Mouse (Mus musculus): ENCODE results near the gene Myo15b. TPM values are rescaled to one million over a fixed set of nuclear protein-coding genes. Genes with fewer than 3 reads are reported as not detected.
A peak's percentile ranks its signal among the peaks of the same experiment; 100 is the strongest.

The Myo15b gene
- total RNA-seq, 2 experiments from 2014 or later = 0.20 TPM

DNA sequence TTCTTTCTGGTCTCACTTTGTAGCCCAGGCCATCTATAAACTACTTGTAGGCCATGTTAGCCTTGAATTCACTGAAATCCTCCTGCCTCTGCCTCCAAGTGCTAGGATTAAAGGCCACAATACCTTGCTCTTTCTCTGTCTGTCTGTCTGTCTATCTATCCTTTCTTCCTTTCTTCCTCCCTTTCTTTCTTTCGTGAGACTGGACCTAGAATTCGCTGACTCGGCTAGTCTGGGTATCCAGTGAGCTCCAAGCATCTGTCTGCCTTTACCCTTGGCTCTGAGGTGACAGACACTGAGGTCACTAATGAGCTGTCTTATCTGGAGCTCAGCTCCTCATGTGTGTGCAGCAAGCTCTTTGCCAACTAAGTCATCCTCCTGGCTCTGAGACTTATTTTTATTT, 17.7 kb downstream of the Myo15b start:
- DNase-seq = no peak

DNA sequence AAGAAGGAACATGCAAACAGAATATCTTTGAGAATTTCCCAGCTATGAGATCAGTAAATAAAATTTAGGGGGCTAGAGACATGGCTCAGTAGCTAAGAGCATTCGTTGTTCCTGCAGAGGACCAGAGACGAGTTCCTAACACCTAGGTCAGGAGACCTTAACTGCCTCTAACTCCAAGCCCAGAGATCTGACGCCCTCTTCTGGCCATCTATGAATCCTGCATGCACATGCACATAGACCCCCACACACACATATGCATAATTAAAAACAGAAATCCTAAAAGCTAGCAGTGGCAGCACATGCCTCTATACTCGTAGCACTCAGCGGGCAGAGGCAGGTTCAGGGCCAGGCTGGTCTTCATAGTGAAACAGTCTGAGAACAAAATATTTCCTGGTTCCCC, 18.2 kb downstream of the Myo15b start:
- DNase-seq = no peak

DNA sequence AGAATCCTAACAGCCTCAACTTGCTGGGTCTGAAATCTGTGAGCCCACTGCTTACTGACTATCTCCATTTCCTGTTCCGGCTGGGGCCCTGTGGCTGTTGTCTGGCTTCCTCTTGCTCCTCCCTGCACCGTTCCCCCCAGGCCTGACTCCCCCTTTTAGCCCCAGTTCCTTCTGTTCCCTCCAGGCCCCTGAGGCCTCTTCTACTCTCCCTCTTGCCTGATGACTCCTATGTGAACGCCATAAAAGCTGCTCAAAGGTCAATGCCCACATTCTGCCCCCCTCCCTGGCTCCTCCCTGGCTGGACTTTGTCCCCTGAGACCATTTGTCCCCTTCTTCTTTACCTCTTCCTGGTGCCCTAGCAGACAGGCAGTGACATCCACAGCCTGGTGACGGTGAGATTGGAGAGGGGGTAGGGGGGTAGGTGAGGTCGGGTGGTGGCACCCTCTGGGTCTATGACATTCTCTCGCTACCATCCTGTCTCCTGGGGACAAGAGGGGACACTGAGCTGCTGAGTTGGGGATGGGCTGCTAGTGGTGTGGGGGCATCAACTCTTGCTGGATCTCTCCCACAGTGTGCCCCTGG, 19.1 kb downstream of the Myo15b start:
- no peak for DNase-seq

DNA sequence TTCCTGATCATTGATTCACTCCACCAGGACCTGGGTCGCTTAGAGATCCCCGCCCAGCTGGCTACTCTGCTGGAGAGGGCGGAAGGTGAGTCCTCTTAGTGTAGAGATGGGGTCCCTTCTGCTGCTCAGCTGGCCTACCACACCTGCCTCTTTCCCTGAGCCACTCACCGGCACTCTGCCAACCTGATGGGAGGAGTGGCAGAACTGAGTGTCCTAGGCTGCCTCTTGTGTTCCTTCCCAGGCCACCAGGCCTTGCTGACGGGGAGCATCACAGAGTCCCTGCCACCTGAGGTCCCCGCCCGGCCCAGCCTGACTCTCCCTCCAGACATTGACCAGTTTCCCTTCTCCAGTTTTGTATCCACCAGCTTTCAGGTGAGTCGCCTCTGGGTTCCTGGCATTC, 19.9 kb downstream of the Myo15b start:
- DNase-seq = no peak

DNA sequence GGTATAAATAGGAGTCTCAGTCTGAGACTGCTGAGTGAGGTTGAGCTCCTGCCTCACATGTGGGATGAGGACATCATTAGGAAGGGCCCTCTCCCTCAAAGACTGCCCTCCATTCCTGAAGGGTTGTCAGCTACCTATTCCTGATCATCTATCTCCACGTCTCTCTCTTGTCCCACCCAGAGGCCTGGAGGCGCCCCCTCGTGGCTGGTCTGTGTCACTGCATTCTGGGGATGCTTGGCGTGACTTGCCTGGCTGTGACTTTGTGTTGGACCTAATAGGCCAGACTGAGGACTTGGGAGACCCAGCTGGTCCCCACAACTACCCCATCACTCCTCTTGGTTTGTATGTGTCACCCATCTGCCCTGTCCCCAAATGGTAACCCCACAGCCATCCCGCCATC, 22.8 kb downstream of the Myo15b start:
- DNase-seq = peak; percentile 60 to 69

DNA sequence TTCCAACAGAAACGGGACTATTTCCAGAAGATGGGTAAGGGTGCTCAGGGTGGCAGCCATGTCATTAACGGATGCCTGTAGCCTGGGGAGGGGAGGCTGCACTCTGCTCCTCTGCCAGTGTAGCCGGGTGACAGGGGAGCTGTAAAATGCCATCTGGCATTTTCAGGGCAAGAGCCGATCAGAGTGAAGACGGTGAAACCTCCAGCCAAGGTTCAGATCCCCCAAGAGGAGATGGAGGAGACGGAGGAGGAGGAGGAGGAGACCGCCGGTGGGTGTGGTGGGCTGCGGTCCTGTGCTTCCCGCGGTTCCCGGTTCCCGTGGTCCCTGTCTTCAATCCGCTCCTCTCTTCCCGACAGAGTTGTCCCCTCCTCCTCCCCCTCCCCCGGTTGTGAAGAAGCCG, 25.0 kb downstream of the Myo15b start:
- no peak for DNase-seq

DNA sequence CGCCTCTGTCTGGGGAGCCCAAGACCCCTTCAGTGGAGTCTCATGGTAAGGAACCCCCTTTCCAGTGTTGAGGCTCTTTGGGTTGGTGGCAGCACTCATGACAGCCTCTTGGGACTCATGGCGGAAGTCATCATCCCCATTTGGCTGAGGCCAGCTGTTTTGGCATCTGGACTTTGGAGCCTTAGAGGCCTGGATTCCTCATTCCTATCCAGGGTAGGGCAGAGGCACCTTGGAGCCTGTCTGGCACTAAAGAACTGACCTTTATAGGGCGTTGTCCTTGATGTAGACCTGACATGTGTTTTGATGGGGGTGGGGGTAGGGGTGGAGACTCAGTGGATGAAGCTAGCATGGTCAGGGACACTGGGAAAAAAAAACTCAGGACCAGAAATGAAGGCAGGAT, 26.2 kb downstream of the Myo15b start:
- DNase-seq = no peak

DNA sequence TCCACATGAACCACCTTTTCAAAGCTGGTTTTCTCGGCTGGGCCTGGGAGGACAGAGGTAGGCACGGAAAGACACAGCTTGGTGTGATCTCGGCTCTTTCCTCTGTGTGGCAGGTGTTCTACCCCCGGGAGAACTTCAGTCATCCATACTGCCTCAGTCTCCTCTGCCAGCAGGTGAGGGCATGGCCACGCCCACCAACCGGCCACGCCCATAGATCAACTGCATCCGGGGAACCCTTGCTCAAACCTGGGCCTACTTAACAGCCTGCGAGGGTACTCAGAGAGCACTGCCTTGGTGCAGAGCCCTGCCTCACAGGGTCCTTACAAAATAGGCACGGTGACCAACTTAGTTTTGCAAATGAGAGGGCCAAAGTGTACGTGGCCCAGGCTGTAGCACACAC, 27.1 kb downstream of the Myo15b start:
- DNase-seq = no peak

DNA sequence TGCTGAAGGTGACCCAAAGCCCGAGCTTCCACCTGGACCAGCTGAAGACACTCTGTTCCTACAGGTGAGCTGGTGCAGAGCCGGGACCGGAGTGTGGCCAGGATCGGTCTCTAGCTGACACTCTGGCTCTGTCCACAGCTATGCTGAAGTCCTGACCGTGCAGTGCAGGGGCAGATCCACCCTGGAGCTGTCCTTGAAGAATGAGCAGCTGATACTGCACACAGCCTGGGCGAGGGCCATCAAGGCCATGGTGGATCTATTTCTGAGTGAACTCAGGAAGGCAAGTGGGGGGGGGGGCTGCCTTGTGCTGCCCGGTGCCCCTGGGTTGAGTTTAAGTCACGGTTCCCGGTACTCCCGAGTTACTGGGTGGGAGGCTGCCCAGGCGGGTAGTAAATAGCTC, 28.2 kb downstream of the Myo15b start:
- DNase-seq = peak; percentile 45 to 49

DNA sequence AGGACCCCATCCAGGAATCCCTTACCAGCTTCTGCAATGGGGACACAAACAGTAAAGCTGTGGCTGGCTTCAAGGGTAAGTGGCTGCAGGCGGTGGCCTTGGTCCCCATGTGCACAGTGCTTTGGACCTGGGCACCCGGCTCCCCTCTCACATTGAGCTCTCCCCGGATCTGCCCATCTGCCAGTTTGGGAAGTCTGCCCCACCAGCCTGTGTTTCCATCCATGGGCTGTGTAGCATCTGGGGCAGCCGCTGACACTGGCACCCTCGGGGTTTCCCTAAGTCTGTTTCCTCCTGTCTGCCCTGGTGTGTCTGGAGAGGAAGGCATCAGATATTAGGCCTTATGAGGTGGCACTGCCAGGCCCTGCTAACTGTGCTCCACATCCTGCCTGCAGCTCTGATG, 29.8 kb downstream of the Myo15b start:
- no peak for DNase-seq

DNA sequence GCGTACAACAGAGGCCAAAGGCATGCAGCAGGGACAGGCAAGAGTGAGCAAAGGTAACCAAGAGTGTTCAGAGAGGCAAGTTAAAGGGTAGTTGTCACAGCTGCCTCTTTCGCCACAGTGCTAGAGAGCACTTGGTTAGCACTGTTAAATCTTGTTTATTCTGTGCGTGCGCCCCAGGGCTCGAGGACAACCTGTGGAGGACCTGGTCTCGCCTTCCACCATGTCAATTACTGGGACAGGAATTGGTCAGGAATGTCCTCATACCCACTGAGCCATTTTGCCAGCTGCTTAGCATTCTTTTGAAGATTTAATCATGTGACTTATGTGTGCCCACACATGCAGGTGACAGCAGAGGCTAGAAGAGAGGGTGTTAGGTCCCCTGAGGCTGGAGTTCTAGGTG, 31.0 kb downstream of the Myo15b start:
- no peak for DNase-seq

DNA sequence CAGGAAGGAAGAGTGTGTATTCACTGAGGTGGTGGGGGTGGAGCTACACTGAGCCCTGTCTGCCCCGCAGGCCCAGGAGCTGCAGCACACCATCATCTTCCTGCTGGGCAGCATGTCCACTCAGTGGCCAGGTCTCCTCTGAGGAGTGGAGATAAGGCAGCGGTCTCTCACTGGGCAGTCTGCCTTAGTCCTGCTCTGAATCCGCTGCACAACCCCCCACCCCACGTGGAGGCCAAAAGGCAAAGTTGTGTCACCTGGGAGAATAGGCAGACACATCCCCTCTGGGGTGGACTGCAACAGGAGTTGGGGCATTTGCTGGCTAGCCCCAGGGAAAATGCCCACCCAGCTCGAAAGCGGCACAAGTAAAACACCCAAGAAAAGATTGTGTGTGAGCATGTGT, 34.0 kb downstream of the Myo15b start:
- no peak for DNase-seq

DNA sequence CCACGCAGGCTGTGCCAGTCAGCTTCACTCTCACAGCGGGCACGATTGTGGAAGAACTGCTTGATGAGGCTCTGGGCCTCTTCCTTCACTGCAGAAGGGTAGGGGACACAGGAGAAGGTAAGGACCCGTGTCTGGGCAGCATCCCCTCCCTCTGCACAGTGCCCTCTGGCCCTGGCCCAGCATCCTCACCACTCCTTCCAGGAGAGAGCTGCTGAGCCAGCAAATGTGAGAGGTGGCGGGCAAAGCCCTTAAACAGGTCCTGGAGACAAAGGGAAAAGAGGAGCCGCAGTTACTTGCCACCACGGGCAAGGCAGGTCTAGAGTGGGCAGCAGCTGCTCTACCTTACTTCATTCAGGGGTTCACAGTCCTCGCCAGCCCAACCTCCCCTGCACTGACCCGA, 34.9 kb downstream of the Myo15b start:
- no peak for DNase-seq

DNA sequence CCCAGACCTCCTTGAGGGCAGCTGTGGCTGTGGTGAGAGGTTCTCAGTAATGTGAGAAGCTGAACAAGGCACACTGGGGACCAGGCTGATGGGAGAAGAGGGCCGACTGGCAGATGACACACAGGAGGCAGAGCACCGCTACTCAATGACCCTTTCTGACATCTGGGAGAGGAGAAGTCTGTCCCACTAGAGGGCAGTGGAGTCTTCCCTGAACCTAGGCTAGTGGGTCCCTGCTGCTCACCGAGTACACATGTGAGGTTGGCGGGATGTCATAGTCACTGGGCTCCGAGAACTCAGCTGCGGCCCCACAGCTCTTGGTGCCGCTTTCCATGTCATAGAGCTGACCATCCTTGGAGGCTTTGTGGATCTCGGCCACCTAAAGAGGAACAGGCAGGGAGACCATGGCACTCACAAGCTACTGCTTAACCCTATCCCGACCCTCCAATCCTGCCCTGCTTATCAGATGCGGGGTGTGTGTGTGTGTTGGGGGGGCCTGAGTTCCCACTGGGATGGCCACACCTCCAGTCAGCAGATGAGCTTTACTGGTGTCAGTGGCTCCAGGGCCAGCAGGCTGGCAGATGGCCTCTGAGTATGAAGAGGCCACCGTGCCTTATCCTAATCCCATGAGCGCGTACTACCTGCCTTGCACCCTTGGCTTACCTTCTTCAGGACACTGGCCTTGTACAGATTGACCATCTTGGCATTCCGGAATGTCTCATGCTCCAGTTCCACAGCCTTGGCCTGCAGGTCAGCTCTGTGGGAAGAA, 36.7 kb downstream of the Myo15b start:
- no peak for DNase-seq

DNA sequence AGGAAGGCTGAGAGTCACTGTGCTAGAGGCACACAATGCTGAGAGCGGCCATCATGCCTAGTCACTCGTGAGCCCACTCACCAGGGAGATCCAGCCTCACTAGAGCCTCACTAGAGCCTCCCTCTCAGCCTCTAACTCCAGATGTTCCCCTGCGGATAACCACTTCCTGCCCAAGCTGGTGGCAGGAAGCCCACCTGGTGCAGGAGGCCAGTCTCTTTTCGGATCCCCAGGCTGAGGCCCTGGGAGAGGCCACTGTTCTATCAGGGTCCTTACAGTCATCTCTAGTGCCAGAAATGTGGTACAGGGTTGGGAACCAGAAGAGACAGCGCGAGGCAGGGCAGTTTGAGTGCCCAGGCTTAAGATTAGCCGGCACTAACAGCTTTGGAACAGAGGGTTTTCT, 40.2 kb downstream of the Myo15b start:
- no peak for DNase-seq

DNA sequence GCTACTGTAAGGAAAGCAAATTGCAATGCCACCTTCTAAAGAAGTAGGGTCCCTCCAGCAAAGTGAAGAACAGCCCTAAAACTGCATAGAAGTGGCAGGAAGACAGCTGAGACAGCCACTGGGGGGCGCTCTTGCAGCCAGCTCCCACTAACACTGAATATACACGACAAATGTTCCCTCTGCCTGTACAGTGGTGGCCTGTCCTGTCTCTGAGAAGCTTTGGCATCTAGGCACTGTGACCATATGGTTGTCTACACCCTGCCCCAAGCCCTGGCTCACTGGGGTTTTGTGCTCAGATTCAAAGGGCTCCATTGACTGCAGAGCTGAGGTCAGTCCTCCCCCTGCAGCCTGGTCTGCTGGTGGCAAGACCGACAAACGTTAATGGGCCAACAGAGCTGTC, 40.7 kb downstream of the Myo15b start:
- peak; percentile 38 to 63 for DNase-seq

DNA sequence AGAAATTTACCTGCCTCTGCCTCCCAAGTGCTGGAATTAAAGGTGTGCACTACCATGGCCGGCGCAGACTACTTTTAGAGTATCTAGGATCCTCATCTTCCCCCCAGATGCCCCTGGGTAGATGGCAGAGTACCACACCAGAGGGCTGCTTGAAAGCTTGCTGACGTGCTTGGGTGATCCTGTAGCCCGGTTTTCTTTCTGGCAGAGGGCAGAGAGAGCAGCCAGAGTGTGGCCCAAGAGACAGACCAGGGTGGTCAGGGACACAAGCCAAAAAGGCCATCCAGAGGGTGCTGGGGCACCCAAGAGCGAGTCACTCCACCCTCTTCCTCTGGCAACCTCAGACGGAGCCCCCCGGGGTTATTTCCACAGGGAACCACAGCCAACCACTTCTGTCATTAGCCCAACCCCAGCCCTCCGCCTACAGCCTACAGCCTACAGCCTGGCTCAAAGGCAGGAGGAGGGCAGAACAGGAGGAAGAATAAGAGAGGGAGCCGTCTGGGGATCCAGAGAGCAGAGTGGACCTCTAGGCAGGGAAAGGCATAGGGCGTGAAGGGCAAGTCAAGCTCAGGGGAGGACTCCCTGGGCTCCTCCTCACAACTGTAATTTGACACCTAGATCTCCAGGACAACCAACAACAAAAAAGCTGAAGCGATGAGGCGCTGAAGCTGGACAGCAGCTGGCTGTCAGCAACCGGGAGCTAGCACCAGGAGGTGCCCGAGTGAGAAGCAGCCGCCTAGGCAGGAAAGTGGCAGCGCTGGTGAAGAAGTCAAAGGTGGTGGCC, 41.5 kb downstream of the Myo15b start, which contains the start of gene Smim5:
Gene Smim5, plus strand, starts transcription at position 481 of the 781 bp plus-strand sequence.
- peak in 1 of 2 experiments; percentile 42 for DNase-seq

DNA sequence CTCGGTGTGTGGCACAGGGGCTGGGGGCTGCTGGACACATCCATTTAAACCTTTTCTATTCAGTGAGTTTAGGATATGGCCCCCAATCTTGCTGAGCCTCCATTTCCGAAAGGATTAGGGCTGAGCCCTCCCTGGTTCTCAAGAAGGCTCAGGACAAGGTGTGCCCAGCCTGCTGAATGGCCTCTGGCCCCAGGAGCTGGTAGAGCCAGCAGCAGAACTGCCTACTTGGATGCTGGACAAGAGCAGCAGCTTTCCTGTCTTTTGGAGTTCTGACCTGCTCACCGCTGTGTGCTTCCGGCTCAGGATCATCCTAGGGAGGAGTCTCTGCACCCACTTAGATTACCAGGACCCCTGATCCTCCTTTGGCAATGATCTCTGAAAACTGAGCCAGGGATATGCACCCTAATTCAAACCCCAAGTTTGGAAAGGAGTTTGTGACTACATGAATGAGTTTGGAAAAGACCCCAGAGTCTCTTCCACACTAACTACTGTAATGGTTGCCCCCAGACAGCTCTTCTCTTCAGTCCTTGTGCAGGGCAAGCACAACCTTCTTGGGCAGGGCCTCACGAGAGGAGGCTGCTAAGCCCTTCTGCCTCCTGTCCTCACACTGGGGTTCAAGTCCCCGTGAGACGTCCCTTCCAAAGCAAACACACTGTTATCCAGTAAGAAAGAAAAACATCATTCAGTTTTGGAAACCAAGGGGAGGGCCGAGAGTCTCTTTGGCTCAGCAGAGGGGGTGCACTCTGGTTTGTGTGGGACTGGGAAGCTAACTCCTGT, 42.5 kb downstream of the Myo15b start:
- DNase-seq = no peak

DNA sequence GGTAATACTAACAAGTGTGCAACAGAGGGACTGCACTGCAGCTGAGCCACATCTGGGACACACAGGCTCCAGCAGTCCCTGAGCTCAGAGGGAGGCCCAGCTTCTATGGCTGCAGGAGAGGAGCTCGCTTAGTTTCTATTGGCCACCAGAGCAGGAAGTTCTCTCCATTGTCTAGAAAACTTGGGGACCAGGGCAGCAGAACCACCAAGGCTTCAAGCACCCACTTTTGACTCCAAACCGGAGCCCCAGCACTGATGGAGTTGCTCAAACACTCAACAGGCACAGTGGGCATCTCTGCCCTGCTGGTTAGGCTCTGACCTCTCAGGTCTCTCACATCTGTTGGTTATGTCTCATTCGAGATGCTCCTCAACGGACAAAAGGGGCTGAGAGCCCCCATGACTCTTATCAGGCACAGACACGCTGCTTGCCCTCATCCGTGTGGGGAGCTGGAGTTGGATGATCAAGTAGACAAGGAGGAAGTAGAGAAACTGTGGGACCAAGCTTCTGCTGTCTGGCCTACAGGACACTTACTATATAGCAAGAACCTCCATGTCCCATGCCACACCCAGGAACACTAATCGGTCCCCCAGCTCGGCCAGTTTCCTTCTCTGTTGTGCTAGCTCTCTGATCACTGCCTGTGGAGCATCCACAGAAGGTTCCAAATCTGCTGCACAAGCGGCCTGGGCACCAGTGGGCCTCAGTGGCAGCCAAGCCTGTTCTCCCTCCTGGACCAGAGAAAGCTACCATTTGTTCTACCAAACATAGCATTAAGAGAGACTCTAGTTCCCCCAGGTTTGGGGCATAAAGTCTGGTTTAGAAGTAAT, 43.3 kb downstream of the Myo15b start:
- no peak for DNase-seq

DNA sequence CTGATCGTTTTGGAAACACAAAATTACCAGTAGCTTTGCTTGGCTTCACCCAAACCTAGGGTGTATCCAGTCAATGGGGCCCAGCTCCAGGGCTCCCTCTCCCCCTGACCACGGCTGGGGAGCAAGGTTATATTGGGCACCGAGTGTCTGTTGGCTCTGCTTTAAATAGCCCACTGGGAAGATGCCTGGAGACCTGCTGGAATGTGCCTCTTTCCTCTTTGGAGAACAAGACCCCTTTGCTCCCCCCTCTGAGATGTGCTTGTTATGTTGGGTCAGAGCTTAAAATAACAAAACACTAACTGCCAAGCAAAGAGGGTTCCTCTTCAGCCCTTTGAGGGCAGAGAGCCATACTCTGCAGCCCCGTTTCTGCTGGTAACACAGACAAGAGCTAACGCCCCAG, 44.0 kb downstream of the Myo15b start:
- DNase-seq = no peak

DNA sequence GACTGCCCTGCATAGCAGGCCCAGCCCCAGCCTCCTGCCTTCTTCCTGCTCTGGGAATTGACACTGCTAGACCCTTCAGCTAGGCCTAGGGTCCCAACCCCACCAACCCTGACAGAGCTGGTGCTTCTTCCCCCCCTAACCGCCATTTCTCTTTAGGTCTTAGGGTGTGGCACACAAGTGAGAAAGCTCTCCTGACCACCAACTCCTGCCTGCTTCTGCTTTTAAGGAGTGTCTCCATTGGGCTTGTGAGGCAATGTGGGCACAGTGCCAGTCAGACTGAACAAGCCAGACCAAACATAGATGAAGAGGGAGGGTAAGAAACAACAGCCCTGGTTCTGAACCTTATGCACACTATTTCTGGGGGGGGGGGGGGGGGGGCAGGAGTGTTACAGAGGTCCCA, 44.6 kb downstream of the Myo15b start:
- peak in 1 of 2 experiments; percentile 40 for DNase-seq
